Mouse (Mus musculus): ENCODE measurements around the gene Wdr25. TPM values are rescaled to one million over a fixed set of nuclear protein-coding genes. Genes with fewer than 3 reads are reported as not detected.

Gene Wdr25
- total and polyA plus RNA-seq, 3 experiments = 8.7 to 10.8 TPM; not detected in 1

DNA sequence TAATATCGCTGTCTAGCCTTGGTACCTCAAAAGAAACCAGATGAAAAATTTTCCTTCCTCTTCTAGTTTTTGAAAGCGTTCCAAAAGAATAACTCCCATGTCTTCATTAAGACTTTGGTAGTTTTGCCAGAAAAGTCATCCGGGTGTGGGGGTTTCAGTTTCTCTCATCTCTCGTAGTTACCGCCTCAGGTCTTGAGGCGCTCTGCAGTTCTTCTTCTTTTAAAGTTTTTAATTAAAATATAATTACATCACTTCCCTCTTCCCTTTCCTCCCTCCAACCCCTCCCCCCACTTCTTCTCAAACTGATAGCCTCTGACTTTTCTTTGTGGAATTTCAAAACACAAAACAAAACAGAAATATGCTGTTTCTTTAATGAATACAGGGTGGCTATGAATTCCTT, 180.7 kb downstream of the Wdr25 start:
- Histone ChIP-seq H3K27me3 (ENCODE audit: control insufficient read depth in 1 of 2, insufficient read depth in 2 of 2, low read length in 2 of 2) (no peaks in the 10 kb centered on the region), H3K4me1 (ENCODE audit: control insufficient read depth in 1 of 2, insufficient read depth in 2 of 2, low read length in 2 of 2) (no peaks in the 10 kb centered on the region)
- TF ChIP-seq TBP (IDR thresholded peaks at IDR 0.05; ENCODE audit: low read depth, low read length) = no peak
- no peak for TF ChIP-seq POLR2AphosphoS2 (IDR thresholded peaks at IDR 0.05; ENCODE audit: low read length)
- TF ChIP-seq NELFE (IDR thresholded peaks at IDR 0.05; ENCODE audit: low read depth, low read length) = no peak
- TF ChIP-seq MYB (IDR thresholded peaks at IDR 0.05; ENCODE audit: low read depth, low read length) = no peak
- no peak for TF ChIP-seq ZNF384 (IDR thresholded peaks at IDR 0.05; ENCODE audit: low read depth, low read length)
- no peak for TF ChIP-seq UBTF (IDR thresholded peaks at IDR 0.05; ENCODE audit: borderline replicate concordance, insufficient read depth, low read depth, low read length)
- TF ChIP-seq JUND (IDR thresholded peaks at IDR 0.05; ENCODE audit: low read depth, low read length) = no peak
- TF ChIP-seq MAZ (IDR thresholded peaks at IDR 0.05; ENCODE audit: low read depth, low read length) = no peak
- no peak for TF ChIP-seq CHD1 (IDR thresholded peaks at IDR 0.05; ENCODE audit: low read depth, low read length)
- no peak for TF ChIP-seq CTCF (IDR thresholded peaks at IDR 0.05 in 2 of 3, conservative IDR thresholded peaks at IDR 0.05 in 1 of 3; ENCODE audit: control insufficient read depth in 1 of 3, insufficient read depth in 1 of 3, low read depth in 2 of 3, low read length in 3 of 3, poor library complexity in 1 of 3, severe bottlenecking in 1 of 3)
- no peak for TF ChIP-seq GABPA (IDR thresholded peaks at IDR 0.05; ENCODE audit: low read depth, low read length)
- TF ChIP-seq NRF1 (IDR thresholded peaks at IDR 0.05; ENCODE audit: insufficient read depth, low read depth, low read length, poor library complexity, severe bottlenecking) = no peak
- TF ChIP-seq ETS1 (IDR thresholded peaks at IDR 0.05; ENCODE audit: low read depth, low read length) = no peak
- TF ChIP-seq ZMIZ1 (IDR thresholded peaks at IDR 0.05; ENCODE audit: low read depth, low read length) = no peak
- TF ChIP-seq KAT2A (conservative IDR thresholded peaks at IDR 0.05; ENCODE audit: low read depth, low read length) = no peak
- no peak for TF ChIP-seq TAL1 (IDR thresholded peaks at IDR 0.05; ENCODE audit: low read length)
- TF ChIP-seq USF2 (IDR thresholded peaks at IDR 0.05; ENCODE audit: borderline replicate concordance in 1 of 2, insufficient read depth in 1 of 2, low read depth in 1 of 2, low read length in 2 of 2) = no peak
- TF ChIP-seq HCFC1 (IDR thresholded peaks at IDR 0.05; ENCODE audit: low read depth, low read length) = no peak
- TF ChIP-seq POLR2A (IDR thresholded peaks at IDR 0.05; ENCODE audit: control insufficient read depth in 1 of 2, insufficient read depth in 1 of 2, low read depth in 1 of 2, low read length in 2 of 2, poor library complexity in 1 of 2) = no peak
- TF ChIP-seq E2F4 (IDR thresholded peaks at IDR 0.05; ENCODE audit: borderline replicate concordance, low read depth, low read length) = no peak

DNA sequence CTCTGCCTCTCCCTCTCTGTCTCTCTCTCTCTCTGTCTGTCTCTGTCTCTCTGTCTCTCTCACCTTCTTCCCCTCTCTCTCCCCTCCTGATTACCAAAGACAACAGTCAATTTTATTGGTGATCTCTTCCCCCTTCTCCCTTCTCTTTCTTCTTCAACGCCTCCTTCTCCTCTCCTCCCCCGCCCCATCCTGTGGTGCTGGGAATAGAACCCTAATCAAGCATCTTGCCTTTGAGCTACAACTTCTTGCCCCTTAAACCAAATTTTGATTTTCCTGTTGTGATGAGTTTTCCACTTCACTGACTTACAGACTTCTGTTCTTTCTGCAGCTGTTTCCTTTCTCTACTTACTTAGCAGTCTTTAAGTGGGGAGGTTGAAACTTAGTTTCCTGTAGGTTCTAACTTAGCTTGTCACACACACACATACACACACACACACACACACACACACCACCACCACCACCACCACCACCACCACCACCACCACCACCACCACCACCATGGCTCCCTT, 181.4 kb downstream of the Wdr25 start:
- TF ChIP-seq TCF12 (IDR thresholded peaks at IDR 0.05; ENCODE audit: low read depth, low read length) = no peak
- no peak for TF ChIP-seq GATA1 (IDR thresholded peaks at IDR 0.05; ENCODE audit: low read depth, low read length)
- TF ChIP-seq CHD2 (IDR thresholded peaks at IDR 0.05; ENCODE audit: low read length) = no peak
- TF ChIP-seq UBTF (IDR thresholded peaks at IDR 0.05; ENCODE audit: borderline replicate concordance, insufficient read depth, low read depth, low read length) = no peak
- TF ChIP-seq ZMIZ1 (IDR thresholded peaks at IDR 0.05; ENCODE audit: low read depth, low read length) = no peak
- TF ChIP-seq SIN3A (IDR thresholded peaks at IDR 0.05; ENCODE audit: low read length) = no peak
- no peak for TF ChIP-seq RAD21 (IDR thresholded peaks at IDR 0.05; ENCODE audit: low read depth, low read length)
- no peak for TF ChIP-seq USF1 (IDR thresholded peaks at IDR 0.05; ENCODE audit: low read depth, low read length)
- no peak for TF ChIP-seq HCFC1 (IDR thresholded peaks at IDR 0.05; ENCODE audit: low read depth, low read length)
- no peak for TF ChIP-seq ZC3H11A (IDR thresholded peaks at IDR 0.05; ENCODE audit: low read depth, low read length)
- TF ChIP-seq CTCF (IDR thresholded peaks at IDR 0.05 in 2 of 3, conservative IDR thresholded peaks at IDR 0.05 in 1 of 3; ENCODE audit: control insufficient read depth in 1 of 3, insufficient read depth in 1 of 3, low read depth in 2 of 3, low read length in 3 of 3, poor library complexity in 1 of 3, severe bottlenecking in 1 of 3) = no peak
- Histone ChIP-seq H3K79me2 (ENCODE audit: control insufficient read depth, insufficient read depth, low read length, poor library complexity) (no peaks in the 10 kb centered on the region), H3K4me1 (ENCODE audit: control insufficient read depth in 1 of 2, insufficient read depth in 2 of 2, low read length in 2 of 2) (no peaks in the 10 kb centered on the region), H3K9me3 (replicated peaks; ENCODE audit: insufficient read depth, low read length) (no peaks in the 10 kb centered on the region), H3K27ac (ENCODE audit: control insufficient read depth, low read depth, low read length) (no peak overlapping the region), H3K27me3 (ENCODE audit: control insufficient read depth in 1 of 2, insufficient read depth in 2 of 2, low read length in 2 of 2) (no peaks in the 10 kb centered on the region), H3K36me3 (ENCODE audit: control insufficient read depth in 1 of 2, insufficient read depth in 2 of 2, low read length in 2 of 2) (no peaks in the 10 kb centered on the region), H3K4me3 (ENCODE audit: control insufficient read depth in 1 of 2, insufficient read depth in 1 of 2, low read depth in 2 of 2, low read length in 2 of 2) (no peak overlapping the region), H3K9ac (ENCODE audit: control insufficient read depth, low read depth, low read length, poor library complexity, severe bottlenecking) (no peak overlapping the region)
- no peak for DNase-seq (ENCODE audit: low read depth, low spot score)

More for the DNA sequence above, 180.7 kb downstream of the Wdr25 start:
- no peak for DNase-seq (ENCODE audit: low read depth, low spot score)
- no peaks in the 10 kb centered on the region for H3K9me3 ChIP-seq (replicated peaks; ENCODE audit: insufficient read depth, low read length)
- H3K36me3 ChIP-seq (ENCODE audit: control insufficient read depth in 1 of 2, insufficient read depth in 2 of 2, low read length in 2 of 2) = no peaks in the 10 kb centered on the region
- no peaks in the 10 kb centered on the region for H3K79me2 ChIP-seq (ENCODE audit: control insufficient read depth, insufficient read depth, low read length, poor library complexity)
- no peak overlapping the region for H3K27ac ChIP-seq (ENCODE audit: control insufficient read depth, low read depth, low read length)
- H3K9ac ChIP-seq (ENCODE audit: control insufficient read depth, low read depth, low read length, poor library complexity, severe bottlenecking) = no peak overlapping the region
- H3K4me3 ChIP-seq (ENCODE audit: control insufficient read depth in 1 of 2, insufficient read depth in 1 of 2, low read depth in 2 of 2, low read length in 2 of 2) = no peak overlapping the region
